Mouse (Mus musculus) midbrain, embryonic 16.5 days (tissue): ENCODE results near the gene Srf. TPM values are rescaled to one million over a fixed set of nuclear protein-coding genes. Genes with fewer than 3 reads are reported as not detected.
A peak's percentile ranks its signal among the peaks of the same experiment; 100 is the strongest.

ENCODE experiments used
- ATAC-seq: fragments of 200-750 bp; cut with Nextera tagmentation; 2 replicates; pipeline ENCODE4 v1.8.0; 2017; ENCODE audit warnings: moderate TSS enrichment
- H3K27ac ChIP-seq: fragments of 300-500 bp; sonication (generic); 2 replicates; pipeline ENCODE4 v1.5.1; 2014; ENCODE audit warnings: mild to moderate bottlenecking, low read length, mixed read lengths
- H3K27me3 ChIP-seq: fragments of 300-500 bp; sonication (generic); 2 replicates; pipeline ENCODE4 v1.6.1; 2014; ENCODE audit warnings: low read depth, low read length, mixed read lengths; ENCODE audit not compliant: control insufficient read depth, insufficient read depth
- H3K36me3 ChIP-seq: fragments of 300-500 bp; sonication (generic); 2 replicates; pipeline ENCODE4 v1.6.1; 2014; ENCODE audit warnings: mild to moderate bottlenecking, low read length, moderate library complexity, mixed read lengths; ENCODE audit not compliant: control insufficient read depth, insufficient read depth
- H3K4me1 ChIP-seq: fragments of 300-500 bp; sonication (generic); 2 replicates; pipeline ENCODE4 v1.6.1; 2014; ENCODE audit warnings: mild to moderate bottlenecking, low read length, mixed read lengths; ENCODE audit not compliant: control insufficient read depth, insufficient read depth
- H3K4me2 ChIP-seq: fragments of 300-500 bp; sonication (generic); 2 replicates; pipeline ENCODE4 v1.6.1; 2014; ENCODE audit warnings: mild to moderate bottlenecking, low read length, mixed read lengths
- H3K4me3 ChIP-seq: fragments of 300-500 bp; sonication (generic); 2 replicates; pipeline ENCODE4 v1.5.1; 2014; ENCODE audit warnings: low read depth, mild to moderate bottlenecking, low read length, moderate library complexity, mixed read lengths
- H3K9ac ChIP-seq: fragments of 300-500 bp; sonication (generic); 2 replicates; pipeline ENCODE4 v1.6.1; 2014; ENCODE audit warnings: low read depth, low read length, mixed read lengths
- H3K9me3 ChIP-seq: fragments of 300-500 bp; sonication (generic); replicated peaks from 2 replicates; pipeline ENCODE4 v1.6.1; 2014; ENCODE audit warnings: mild to moderate bottlenecking, low read length, mixed read lengths; ENCODE audit not compliant: control insufficient read depth, poor library complexity, severe bottlenecking
- WGBS: fragments of 180-500 bp; shearing (Covaris S2); extraction: QIAGEN DNeasy Blood & Tissue Kit; methylation state at CpG from one replicate; pipeline ENCODE4 v1.1.7; 2014; 5-methylcytosine and 5-hydroxymethylcytosine counted together
- polyA plus RNA-seq: library from polyadenylated mRNA; unstranded; fragments of >200 nt; fragmentation: Nextera tagmentation; extraction: Ambion mirVana; gene quantifications from 2 replicates; pipeline ENCODE4 v1.2.1, GENCODE M21; 2015

Srf gene
- polyA plus RNA-seq, 1 experiment from 2014 or later = 3.0 TPM

DNA sequence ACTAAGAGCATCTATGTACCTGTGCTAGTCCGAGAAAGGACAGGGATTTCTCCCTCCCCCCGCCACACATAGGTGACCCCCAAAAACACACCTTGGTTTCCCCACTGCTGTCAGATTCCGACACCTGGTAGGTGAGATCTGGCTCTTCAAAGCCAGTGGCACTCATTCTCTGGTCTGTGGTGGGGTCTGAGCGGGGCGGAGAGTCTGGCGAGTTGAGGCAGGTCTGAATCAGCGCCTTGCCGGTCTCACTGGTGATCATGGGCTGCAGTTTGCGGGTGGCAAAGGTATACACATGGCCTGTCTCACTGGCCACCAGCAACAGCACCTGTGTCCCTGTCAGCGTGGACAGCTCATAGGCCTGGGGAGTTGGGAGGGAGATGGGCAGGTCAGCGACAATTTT lies 2.5 kb downstream of the Srf start:
- Histone ChIP-seq H3K4me2 (peak overlapping the region; percentile 96), H3K9me3 (no peaks in the 10 kb centered on the region), H3K27ac (peak overlapping the region; percentile 51; the same call in 1 of the 2 replicates), H3K4me3 (peak overlapping the region; percentile 99; the same call in 1 of the 2 replicates), H3K36me3 (peaks cover 25% of the 10 kb centered on the region), H3K4me1 (peaks cover 36% of the 10 kb centered on the region), H3K27me3 (no peaks in the 10 kb centered on the region), H3K9ac (peak overlapping the region; percentile 99; the same call in 1 of the 2 replicates)
- WGBS = 45% methylated on average over 11 of the region's 11 CpGs
- ATAC-seq = no peak

DNA sequence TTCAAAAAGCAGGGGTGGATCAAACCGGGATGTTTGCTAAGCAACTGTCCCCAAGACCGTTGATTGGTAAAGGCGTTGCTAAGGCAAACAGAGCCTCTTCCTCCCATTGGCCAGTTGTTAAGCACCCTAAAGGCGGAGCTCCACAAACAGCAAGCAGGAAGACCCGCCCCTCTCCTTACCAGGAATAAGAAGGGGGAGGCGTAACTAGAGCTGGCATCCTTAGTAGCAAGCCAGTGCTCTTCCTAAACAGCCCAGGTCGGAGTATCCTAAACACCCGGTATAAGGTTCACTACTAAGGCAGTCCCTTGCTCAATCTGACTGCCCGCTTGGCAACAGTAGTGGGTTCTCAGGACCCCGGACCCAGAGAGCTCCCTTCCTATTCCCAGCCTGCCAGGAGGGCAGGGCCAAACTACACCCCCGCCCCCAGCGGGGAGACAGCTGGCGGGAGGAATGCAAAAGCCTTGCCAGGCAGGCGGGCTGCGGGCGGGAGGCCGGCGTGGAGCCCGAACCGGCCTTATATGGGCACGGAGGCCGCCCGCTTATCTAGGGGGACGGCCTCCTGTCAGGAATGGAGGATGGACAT lies 3.0 kb downstream of the Srf start:
- Histone ChIP-seq H3K27ac (peak overlapping the region; percentile 51), H3K9ac (peak overlapping the region; percentile 99; the same call in 1 of the 2 replicates), H3K4me1 (peaks cover 36% of the 10 kb centered on the region), H3K9me3 (no peaks in the 10 kb centered on the region), H3K4me3 (peak overlapping the region; percentile 32), H3K4me2 (peak overlapping the region; percentile 96), H3K27me3 (no peaks in the 10 kb centered on the region), H3K36me3 (peaks cover 25% of the 10 kb centered on the region)
- WGBS = under 1% methylated on average over 23 of the region's 24 CpGs
- peak; percentile 75 for ATAC-seq

DNA sequence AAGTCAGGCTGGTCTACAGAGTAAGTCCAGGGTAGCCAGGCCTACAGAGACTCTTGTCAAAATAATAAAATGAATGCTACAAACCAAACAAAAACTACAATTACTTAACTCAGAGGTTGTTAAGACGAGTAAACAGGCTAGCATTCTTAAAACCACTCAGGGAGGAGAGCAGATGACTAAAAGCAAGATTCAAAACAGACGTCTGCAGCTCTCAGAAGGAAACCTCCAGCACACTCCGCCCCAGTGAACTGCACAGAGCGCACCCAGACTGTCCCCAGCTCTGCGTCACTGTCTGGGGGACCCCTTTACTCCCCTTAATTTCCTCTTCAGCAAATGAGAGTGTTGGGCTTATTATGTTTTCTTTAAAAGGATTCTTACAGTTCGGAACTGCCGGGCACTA lies 3.8 kb downstream of the Srf start:
- Histone ChIP-seq H3K27ac (peak overlapping the region; percentile 19; the same call in 1 of the 2 replicates), H3K4me3 (0 out of 2 replicates have a peak overlapping the region, but pooled peaks have one; percentile 32), H3K4me1 (peaks cover 35% of the 10 kb centered on the region), H3K27me3 (no peaks in the 10 kb centered on the region), H3K9me3 (no peaks in the 10 kb centered on the region), H3K4me2 (peak overlapping the region; percentile 96), H3K9ac (no peak overlapping the region), H3K36me3 (peaks cover 25% of the 10 kb centered on the region)
- WGBS = 78% methylated on average over 7 of the region's 7 CpGs
- no peak for ATAC-seq

DNA sequence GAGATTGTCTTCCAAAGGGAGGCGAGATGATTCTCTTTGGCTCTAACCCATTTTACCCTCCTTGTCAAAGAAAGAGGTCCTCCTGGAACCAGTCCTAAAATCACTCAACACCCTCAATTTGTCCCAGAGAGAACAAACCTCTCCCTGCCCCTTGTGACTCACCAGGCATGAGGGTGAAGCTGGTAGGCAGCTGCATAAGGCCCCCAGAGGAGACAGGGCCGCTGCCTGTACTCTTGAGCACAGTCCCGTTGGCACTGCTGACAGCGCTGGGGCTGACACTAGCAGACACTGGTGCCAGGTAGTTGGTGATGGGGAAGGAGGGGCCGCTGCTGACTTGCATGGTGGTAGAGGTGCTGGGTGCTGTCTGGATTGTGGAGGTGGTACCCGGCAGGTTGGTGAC lies 4.6 kb downstream of the Srf start:
- WGBS = 97% methylated on average over 6 of the region's 6 CpGs
- H3K4me1 ChIP-seq = peaks cover 31% of the 10 kb centered on the region
- no peak overlapping the region for H3K4me2 ChIP-seq
- no peaks in the 10 kb centered on the region for H3K27me3 ChIP-seq
- no peak for ATAC-seq
- no peak overlapping the region for H3K27ac ChIP-seq
- no peak overlapping the region for H3K9ac ChIP-seq
- no peak overlapping the region for H3K4me3 ChIP-seq
- H3K36me3 ChIP-seq = peaks cover 25% of the 10 kb centered on the region
- no peaks in the 10 kb centered on the region for H3K9me3 ChIP-seq

DNA sequence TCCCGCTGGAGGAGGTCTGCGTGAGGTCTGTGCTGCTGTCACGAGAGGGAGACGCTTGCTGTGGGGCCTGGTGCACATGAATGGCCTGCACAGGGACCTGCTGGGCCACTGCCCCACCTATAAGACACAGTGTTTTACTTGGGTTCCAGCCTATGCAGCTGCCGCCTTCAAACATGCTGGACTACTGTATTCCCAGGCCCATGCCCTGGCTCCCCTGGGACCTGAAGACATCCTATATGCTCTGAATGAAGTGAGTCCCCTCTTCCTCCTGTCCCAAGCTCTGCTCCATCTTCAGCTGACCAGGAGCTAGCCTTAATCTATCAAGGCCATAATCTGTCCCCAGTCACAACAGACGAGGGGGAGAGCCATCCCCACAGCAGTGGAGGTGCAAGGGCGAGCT lies 5.1 kb downstream of the Srf start:
- Histone ChIP-seq H3K4me2 (no peak overlapping the region), H3K27ac (no peak overlapping the region), H3K4me3 (no peak overlapping the region), H3K9me3 (no peaks in the 10 kb centered on the region), H3K27me3 (no peaks in the 10 kb centered on the region), H3K9ac (no peak overlapping the region), H3K36me3 (peaks cover 25% of the 10 kb centered on the region), H3K4me1 (peaks cover 31% of the 10 kb centered on the region)
- ATAC-seq = no peak
- WGBS = 92% methylated on average over 7 of the region's 7 CpGs

DNA sequence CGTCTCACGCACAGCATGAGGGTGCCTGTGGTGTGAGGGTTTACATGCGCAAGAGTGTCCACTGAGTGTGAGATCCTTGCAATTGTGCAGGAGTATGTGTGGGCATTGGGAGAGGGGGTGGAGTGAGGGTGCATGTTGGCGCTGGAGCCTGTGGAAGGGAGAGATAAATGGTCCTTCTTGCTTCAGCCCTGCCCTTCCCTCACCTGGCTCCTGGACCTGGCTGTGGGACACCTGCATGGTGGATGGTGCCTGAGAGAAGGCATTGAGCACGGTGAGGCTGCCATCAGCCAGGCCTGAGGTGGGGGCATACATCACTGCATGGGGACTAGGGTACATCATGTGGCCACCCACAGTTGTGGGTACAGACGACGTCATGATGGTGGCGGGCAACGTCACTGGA lies 6.3 kb downstream of the Srf start:
- Histone ChIP-seq H3K27me3 (no peaks in the 10 kb centered on the region), H3K36me3 (peaks cover 25% of the 10 kb centered on the region), H3K27ac (no peak overlapping the region), H3K4me1 (peaks cover 40% of the 10 kb centered on the region), H3K4me2 (no peak overlapping the region), H3K9ac (no peak overlapping the region), H3K4me3 (no peak overlapping the region), H3K9me3 (no peaks in the 10 kb centered on the region)
- no peak for ATAC-seq
- WGBS = 94% methylated on average over 9 of the region's 9 CpGs

DNA sequence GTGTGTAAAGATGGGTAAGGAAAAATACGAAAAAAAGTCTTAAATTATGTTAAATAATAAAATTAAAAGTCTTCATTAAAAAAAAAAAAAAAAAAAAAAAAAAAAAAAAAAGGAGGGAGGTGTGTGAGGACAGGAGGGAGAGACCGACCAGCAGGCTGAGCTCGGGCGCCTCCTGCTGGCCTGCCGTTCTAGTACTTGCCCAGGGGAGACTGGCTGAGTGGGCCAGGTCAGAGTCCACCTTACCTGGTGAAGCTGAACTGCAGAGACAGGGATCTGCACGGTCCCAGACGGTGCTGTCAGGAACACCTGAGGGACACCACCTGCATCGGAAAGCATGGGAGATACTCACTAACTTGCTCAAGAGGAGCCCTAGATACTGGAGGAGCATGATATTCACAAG lies 6.8 kb downstream of the Srf start:
- Histone ChIP-seq H3K27me3 (no peaks in the 10 kb centered on the region), H3K27ac (no peak overlapping the region), H3K9ac (no peak overlapping the region), H3K36me3 (peaks cover 25% of the 10 kb centered on the region), H3K9me3 (no peaks in the 10 kb centered on the region), H3K4me3 (no peak overlapping the region), H3K4me1 (peaks cover 36% of the 10 kb centered on the region), H3K4me2 (no peak overlapping the region)
- no peak for ATAC-seq
- 19% methylated on average over 8 of the region's 8 CpGs for WGBS

DNA sequence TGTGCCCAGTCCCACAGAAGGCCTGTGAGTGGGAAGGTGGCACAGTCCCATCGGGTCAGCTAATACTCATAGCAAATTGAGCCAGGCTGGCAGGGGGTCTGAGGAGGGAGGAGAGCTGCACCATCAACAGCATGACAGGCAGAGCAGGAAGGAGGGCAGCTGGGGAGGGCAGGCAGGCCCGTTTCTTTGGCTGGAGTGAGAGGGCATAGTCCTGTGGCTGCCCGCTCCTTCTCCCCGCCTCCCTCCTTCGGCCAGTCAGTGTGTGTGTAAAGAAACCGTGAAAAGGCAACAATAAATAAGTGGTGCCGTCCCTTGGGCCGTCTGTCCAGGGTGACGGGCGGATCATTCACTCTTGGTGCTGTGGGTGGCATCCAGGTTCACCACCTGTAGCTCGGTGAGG lies 7.2 kb downstream of the Srf start:
- H3K27ac ChIP-seq = no peak overlapping the region
- peaks cover 25% of the 10 kb centered on the region for H3K36me3 ChIP-seq
- H3K4me1 ChIP-seq = peaks cover 31% of the 10 kb centered on the region
- no peak for ATAC-seq
- H3K9me3 ChIP-seq = no peaks in the 10 kb centered on the region
- H3K27me3 ChIP-seq = no peaks in the 10 kb centered on the region
- H3K4me2 ChIP-seq = no peak overlapping the region
- H3K4me3 ChIP-seq = no peak overlapping the region
- WGBS = 52% methylated on average over 10 of the region's 11 CpGs
- H3K9ac ChIP-seq = no peak overlapping the region

DNA sequence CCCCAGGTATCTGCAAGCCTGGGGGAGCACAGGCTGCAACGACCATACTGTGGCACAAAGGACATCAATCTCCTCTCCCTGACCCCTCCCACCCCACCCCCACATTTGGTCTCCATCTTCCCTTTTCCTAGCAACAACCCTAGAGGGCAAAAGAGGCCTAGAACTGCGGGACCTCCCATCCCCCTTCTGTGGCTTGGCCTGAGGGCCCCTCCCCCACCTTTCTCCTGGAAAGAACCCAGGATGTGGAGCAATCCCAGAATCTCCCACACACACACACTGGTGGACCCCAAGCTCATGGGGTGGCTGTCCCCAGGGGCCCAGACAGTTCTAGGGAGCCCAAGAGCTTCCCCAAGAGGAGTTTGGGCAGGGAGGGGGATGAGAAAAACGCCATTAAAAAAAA lies 8.1 kb downstream of the Srf start:
- H3K27ac ChIP-seq = no peak overlapping the region
- H3K27me3 ChIP-seq = no peaks in the 10 kb centered on the region
- no peaks in the 10 kb centered on the region for H3K9me3 ChIP-seq
- 19% methylated on average over 3 of the region's 3 CpGs for WGBS
- H3K9ac ChIP-seq = no peak overlapping the region
- H3K36me3 ChIP-seq = peaks cover 29% of the 10 kb centered on the region
- no peak overlapping the region for H3K4me3 ChIP-seq
- no peak for ATAC-seq
- no peak overlapping the region for H3K4me2 ChIP-seq
- peaks cover 23% of the 10 kb centered on the region for H3K4me1 ChIP-seq
